Mouse (Mus musculus): ENCODE measurements around the gene Med19. TPM values are rescaled to one million over a fixed set of nuclear protein-coding genes. Genes with fewer than 3 reads are reported as not detected.

Med19 gene
- polyA plus RNA-seq, 1 experiment from 2014 or later, result 33.3 TPM

- ATAC-seq (replicated peaks; ENCODE audit: low FRiP score, low read depth), result no peak
- Histone ChIP-seq H3K4me2 (ENCODE audit: low read length) (peak overlapping the region; percentile 47), H3K9ac (ENCODE audit: low read depth, low read length) (peak overlapping the region; percentile 23; the same call in 1 of the 2 replicates), H3K27me3 (ENCODE audit: insufficient read depth, low read length) (no peaks in the 10 kb centered on the region), H3K36me3 (ENCODE audit: insufficient read depth, low read length) (no peaks in the 10 kb centered on the region), H3K27ac (no peak overlapping the region), H3K4me1 (replicated peaks; ENCODE audit: insufficient read depth, low read length) (peaks cover 48% of the 10 kb centered on the region), H3K9me3 (replicated peaks; ENCODE audit: low read length) (no peaks in the 10 kb centered on the region), H3K4me3 (replicated peaks; ENCODE audit: low read depth, low read length) (no peak overlapping the region)
- peak; percentile 38 for DNase-seq (ENCODE audit: low spot score)
- 5% methylated on average over 27 of the region's 27 CpGs for WGBS
- TF ChIP-seq CTCF (IDR thresholded peaks at IDR 0.05; ENCODE audit: low read depth), result no peak
These were observed 58.3 kb downstream of the Med19 start for GRCm38 (mm10) chr2:84736312-84737161.

GRCm38 (mm10) chr2:84737451-84737925 lies 59.3 kb downstream of the Med19 start:
- H3K4me3 ChIP-seq (replicated peaks; ENCODE audit: low read depth, low read length), result no peak overlapping the region
- ATAC-seq (replicated peaks; ENCODE audit: low FRiP score, low read depth), result peak; percentile 52
- WGBS, result 2% methylated on average over 8 of the region's 8 CpGs

More at GRCm38 (mm10) chr2:84737451-84737925, 59.3 kb downstream of the Med19 start:
- Histone ChIP-seq H3K9me3 (replicated peaks; ENCODE audit: low read length) (no peaks in the 10 kb centered on the region), H3K9ac (ENCODE audit: low read depth, low read length) (no peak overlapping the region), H3K4me2 (ENCODE audit: low read length) (peak overlapping the region; percentile 47), H3K27ac (peak overlapping the region; percentile 55), H3K36me3 (ENCODE audit: insufficient read depth, low read length) (no peaks in the 10 kb centered on the region), H3K27me3 (ENCODE audit: insufficient read depth, low read length) (no peaks in the 10 kb centered on the region), H3K4me1 (replicated peaks; ENCODE audit: insufficient read depth, low read length) (peaks cover 56% of the 10 kb centered on the region)
- DNase-seq (ENCODE audit: low spot score), result peak; percentile 88
- TF ChIP-seq CTCF (IDR thresholded peaks at IDR 0.05; ENCODE audit: low read depth), result peak; percentile 55

Other genes starting within 250 kb of the Med19 start
- gene Tfpi, start 201.6 kb upstream of the Med19 start, polyA plus RNA-seq (2015; fragmentation: Nextera tagmentation; extraction: Ambion mirVana), result 29.5 and 34.7 TPM in 2 replicates
- 35.0 and 37.4 TPM in 2 replicates for gene Ctnnd1, start 27.6 kb upstream of the Med19 start, polyA plus RNA-seq (2015; fragmentation: Nextera tagmentation; extraction: Ambion mirVana)
- gene Btbd18, start 19.3 kb upstream of the Med19 start, polyA plus RNA-seq (2015; fragmentation: Nextera tagmentation; extraction: Ambion mirVana), result 0.09 and 0.18 TPM in 2 replicates
- 243 and 244 TPM in 2 replicates for gene Selenoh, start 7.6 kb upstream of the Med19 start, polyA plus RNA-seq (2015; fragmentation: Nextera tagmentation; extraction: Ambion mirVana)
- not detected in 2 replicates for gene Gm28635, start 361 bp upstream of the Med19 start, polyA plus RNA-seq (2015; fragmentation: Nextera tagmentation; extraction: Ambion mirVana)
- gene Tmx2, start 738 bp downstream of the Med19 start, polyA plus RNA-seq (2015; fragmentation: Nextera tagmentation; extraction: Ambion mirVana), result 189 and 199 TPM in 2 replicates
- gene Zdhhc5, start 36.8 kb downstream of the Med19 start, polyA plus RNA-seq (2015; fragmentation: Nextera tagmentation; extraction: Ambion mirVana), result 25.9 and 29.2 TPM in 2 replicates
- gene Clp1, start 48.9 kb downstream of the Med19 start, polyA plus RNA-seq (2015; fragmentation: Nextera tagmentation; extraction: Ambion mirVana), result 24.5 and 26.0 TPM in 2 replicates
- gene Ypel4, start 55.7 kb downstream of the Med19 start, polyA plus RNA-seq (2015; fragmentation: Nextera tagmentation; extraction: Ambion mirVana), result 4.1 TPM in 2 replicates
- 8.7 and 9.3 TPM in 2 replicates for gene Gm19426, start 65.3 kb downstream of the Med19 start, polyA plus RNA-seq (2015; fragmentation: Nextera tagmentation; extraction: Ambion mirVana)
- gene Serping1, start 97.0 kb downstream of the Med19 start, polyA plus RNA-seq (2015; fragmentation: Nextera tagmentation; extraction: Ambion mirVana), result 140 and 156 TPM in 2 replicates
- 30.5 and 33.9 TPM in 2 replicates for gene Ube2l6, start 120.4 kb downstream of the Med19 start, polyA plus RNA-seq (2015; fragmentation: Nextera tagmentation; extraction: Ambion mirVana)
- 0.36 and 0.37 TPM in 2 replicates for gene Smtnl1, start 144.2 kb downstream of the Med19 start, polyA plus RNA-seq (2015; fragmentation: Nextera tagmentation; extraction: Ambion mirVana)
- gene Timm10, start 148.6 kb downstream of the Med19 start, polyA plus RNA-seq (2015; fragmentation: Nextera tagmentation; extraction: Ambion mirVana), result 63.6 and 71.1 TPM in 2 replicates
- gene Slc43a1, start 160.4 kb downstream of the Med19 start, polyA plus RNA-seq (2015; fragmentation: Nextera tagmentation; extraction: Ambion mirVana), result 8.3 and 8.5 TPM in 2 replicates
- 1.1 and 1.3 TPM in 2 replicates for gene Rtn4rl2, start 208.3 kb downstream of the Med19 start, polyA plus RNA-seq (2015; fragmentation: Nextera tagmentation; extraction: Ambion mirVana)

All from kidney, postnatal 0 days (tissue).